Mouse (Mus musculus) kidney, adult 18-20 months (tissue): ENCODE measurements around the gene Gm20870.
"Not testable (repeated sequence)": the region's sequence is repeated elsewhere in the genome, so short reads cannot be mapped to it uniquely, and the experiment has no call there.

Experiments used
- DNase-seq: peaks from one replicate; pipeline ENCODE4 v3.0.0; 2021

Gene Gm20870

DNA sequence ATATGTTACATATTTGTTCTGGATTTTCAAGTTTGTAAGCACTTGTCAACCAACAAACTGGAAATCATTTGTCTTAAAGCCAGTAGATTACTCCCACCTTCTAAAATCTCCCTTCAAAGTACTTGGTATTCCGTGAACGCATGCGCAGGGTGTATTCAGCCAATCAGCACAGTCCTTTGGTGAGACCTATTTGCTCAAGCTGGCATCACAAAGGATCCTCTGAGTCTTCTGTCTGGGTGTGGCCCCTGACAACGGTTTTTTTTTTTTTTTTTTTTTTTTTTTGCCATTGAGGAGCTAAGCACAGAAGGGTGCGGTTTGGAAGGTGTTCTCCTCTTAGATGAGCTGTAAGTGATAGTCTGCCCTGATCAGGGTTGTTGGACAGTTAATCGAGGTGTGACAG, at the start of gene Gm20870:
TSS of gene Gm20870 (plus strand) at position 301 of the 400 bp plus-strand sequence.
- DNase-seq: not testable (repeated sequence)
